Mouse (Mus musculus): Measurements from ENCODE around the gene Mslnl. TPM values are rescaled to one million over a fixed set of nuclear protein-coding genes. Genes with fewer than 3 reads are reported as not detected.
A peak's percentile ranks its signal among the peaks of the same experiment; 100 is the strongest.

Mslnl gene
- polyA plus RNA-seq, 1 experiment from 2014 or later: not detected

DNA sequence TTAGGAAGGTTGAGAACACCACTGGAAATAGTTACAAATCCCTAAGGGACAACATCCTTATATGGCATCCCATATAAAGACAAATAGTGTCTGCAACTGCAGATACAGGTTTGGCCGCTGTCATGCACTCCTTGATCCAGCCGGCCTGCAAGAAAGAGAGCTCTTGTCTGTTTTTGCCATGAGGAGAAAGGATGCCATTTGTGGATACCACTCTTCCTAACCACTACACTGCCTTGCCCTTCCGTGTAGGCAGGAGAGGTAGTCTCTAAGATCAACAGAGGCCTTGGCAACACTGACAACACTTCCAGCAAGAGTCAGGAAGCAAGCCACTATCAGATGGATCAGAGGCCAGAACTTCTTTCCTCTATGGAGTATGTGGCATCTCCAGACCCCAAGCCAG lies 50.4 kb downstream of the Mslnl start, which contains the start of gene Ccdc78:
TSS of gene Ccdc78 (plus strand) at position 301 of the 400 bp plus-strand sequence.
- Histone ChIP-seq H3K4me2 (peak within 1 kb of the TSS; percentile 87), H3K27ac (replicated peaks) (peak within 1 kb of the TSS; percentile 74), H3K9ac (peak within 1 kb of the TSS; percentile 68), H3K4me1 (replicated peaks) (peaks cover 28% of the 10 kb centered on the region), H3K27me3 (no peaks in the 10 kb centered on the region), H3K36me3 (replicated peaks) (peaks cover 30% of the 10 kb centered on the region), H3K4me3 (replicated peaks) (peak within 1 kb of the TSS; percentile 80), H3K9me3 (replicated peaks) (no peaks in the 10 kb centered on the region)
- WGBS (ENCODE audit: insufficient replicate concordance): 71% methylated on average over 3 of the region's 3 CpGs
- ATAC-seq (ENCODE audit: insufficient read depth): no peak

DNA sequence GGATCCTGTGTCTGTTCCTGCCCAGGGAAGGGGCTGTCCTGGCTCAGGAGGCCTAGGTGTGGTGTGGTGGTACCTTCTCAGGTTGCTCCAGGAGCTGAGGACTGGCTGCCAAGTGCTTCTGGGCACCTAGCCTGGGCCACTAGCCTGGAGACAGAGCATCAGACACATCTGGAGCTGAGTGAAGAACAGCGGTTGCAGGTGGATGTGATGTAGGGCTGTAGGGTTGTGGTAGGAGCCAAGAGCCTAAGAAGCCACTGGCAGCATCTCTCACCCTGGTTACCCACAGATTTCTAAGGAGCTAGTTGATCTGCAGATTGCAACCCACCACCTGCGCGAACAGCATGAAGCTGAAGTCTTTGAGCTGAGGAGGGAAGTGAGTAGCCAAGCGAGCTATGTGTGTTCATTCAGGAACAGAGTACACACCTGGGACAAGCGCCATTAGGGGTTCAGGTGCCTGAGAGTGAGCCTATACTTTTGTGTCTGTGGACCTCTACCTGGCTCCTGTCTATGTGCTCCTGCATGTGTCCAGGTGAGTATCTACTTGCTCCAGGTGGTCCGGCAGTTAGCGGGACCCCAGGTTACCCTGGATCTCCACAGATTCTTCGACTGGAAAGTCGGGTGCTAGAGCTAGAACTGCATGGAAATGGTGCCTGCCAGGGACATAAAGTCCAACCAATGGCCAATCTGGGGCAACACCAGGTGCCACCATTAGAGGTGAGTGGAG lies 51.1 kb downstream of the Mslnl start:
- Histone ChIP-seq H3K36me3 (replicated peaks) (peaks cover 24% of the 10 kb centered on the region), H3K4me1 (replicated peaks) (peaks cover 35% of the 10 kb centered on the region), H3K27ac (replicated peaks) (no peak overlapping the region), H3K4me2 (no peak overlapping the region), H3K9me3 (replicated peaks) (no peaks in the 10 kb centered on the region), H3K4me3 (replicated peaks) (no peak overlapping the region), H3K9ac (no peak overlapping the region), H3K27me3 (no peaks in the 10 kb centered on the region)
- WGBS (ENCODE audit: insufficient replicate concordance): 73% methylated on average over 9 of the region's 9 CpGs
- no peak for ATAC-seq (ENCODE audit: insufficient read depth)

DNA sequence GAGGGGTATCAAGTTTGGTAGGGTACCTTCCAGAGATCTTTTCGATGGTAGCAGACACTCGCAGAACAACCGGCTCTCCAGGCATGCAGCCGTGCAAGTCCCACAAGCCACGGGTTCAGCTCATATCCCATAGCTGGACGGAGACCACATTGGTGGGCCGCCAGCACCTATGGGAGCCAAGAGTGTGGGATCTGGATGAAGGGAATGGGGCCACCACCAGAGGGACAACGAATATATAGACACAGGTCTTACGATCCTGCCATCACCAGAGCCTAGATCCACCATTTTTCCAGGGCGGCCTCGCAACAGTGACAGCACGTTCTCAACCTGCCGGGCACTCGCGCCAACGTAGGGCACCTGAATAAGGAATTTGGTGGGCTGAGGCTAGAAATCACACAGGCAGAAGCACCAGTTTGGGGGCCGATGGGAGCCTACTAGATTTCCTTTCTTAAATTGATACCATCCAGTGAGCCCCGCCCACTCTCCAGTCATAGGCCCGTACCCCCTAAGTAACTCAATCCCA lies 55.5 kb downstream of the Mslnl start:
- H3K9me3 ChIP-seq (replicated peaks): no peaks in the 10 kb centered on the region
- H3K9ac ChIP-seq: peak overlapping the region; percentile 68
- ATAC-seq (ENCODE audit: insufficient read depth): no peak
- H3K4me1 ChIP-seq (replicated peaks): peaks cover 49% of the 10 kb centered on the region
- no peaks in the 10 kb centered on the region for H3K27me3 ChIP-seq
- H3K4me2 ChIP-seq: peak overlapping the region; percentile 95
- peak overlapping the region; percentile 84 for H3K4me3 ChIP-seq (replicated peaks)
- 33% methylated on average over 19 of the region's 19 CpGs for WGBS (ENCODE audit: insufficient replicate concordance)
- peak overlapping the region; percentile 89 for H3K27ac ChIP-seq (replicated peaks)
- peaks cover 13% of the 10 kb centered on the region for H3K36me3 ChIP-seq (replicated peaks)

DNA sequence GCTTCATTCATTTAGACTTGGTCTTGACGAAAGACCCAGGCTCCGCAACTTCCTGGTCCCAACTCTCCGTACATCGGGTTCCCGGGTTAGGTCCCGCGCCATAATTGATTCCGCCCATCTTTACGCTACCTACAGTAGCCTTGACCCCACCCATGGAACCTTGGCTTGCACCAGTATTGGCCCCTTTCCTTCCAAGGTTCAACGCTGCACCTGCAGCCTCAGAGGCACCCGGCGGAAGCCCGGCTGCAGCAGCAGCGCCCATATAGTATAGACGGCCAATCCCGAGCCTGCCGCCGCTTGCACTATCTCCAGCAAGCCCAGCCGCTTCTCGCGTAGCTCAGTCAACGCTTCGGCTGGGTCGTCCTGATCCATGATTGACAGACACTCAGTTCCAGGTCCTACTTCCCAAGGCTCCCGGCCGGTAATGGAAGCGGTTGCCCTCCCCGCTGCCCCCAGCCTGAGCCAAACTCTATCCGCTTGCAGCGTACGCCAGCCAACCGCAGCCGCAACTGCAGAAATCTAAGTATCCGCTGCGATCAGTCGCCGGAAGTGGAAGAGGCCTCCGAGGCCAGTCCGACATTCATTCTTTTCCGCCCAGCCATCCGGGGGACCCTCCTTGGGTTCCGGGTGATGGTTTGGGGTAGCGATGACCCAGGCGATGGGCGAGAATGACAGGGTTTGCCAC lies 56.1 kb downstream of the Mslnl start:
- under 1% methylated on average over 45 of the region's 45 CpGs for WGBS (ENCODE audit: insufficient replicate concordance)

DNA sequence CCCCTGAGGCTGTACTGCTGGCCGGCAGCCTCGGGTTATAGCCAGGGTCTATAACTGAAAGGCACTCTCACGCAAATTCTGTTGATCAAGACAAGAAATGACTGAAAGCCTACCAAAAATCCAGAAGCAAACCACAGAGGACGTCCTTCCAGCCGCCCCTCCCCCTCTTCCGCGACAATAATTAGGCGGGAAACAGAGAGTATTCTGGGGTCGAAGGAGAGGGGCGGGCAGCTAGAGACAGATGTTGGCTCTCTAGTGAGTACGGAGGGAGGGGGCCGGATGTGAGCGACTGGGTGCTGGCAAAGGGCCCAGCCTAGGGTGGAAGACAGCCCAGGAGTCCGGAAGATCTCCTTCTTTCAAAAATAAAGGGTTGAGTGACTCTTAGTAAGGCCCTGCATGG lies 56.8 kb downstream of the Mslnl start, which contains the start of gene Fam173a:
TSS of gene Fam173a (minus strand) at position 287 of the 400 bp plus-strand sequence.
- peak within 1 kb of the TSS; percentile 95 for H3K4me2 ChIP-seq
- H3K9ac ChIP-seq: peak within 1 kb of the TSS; percentile 68
- peaks cover 13% of the 10 kb centered on the region for H3K36me3 ChIP-seq (replicated peaks)
- under 1% methylated on average over 14 of the region's 14 CpGs for WGBS (ENCODE audit: insufficient replicate concordance)
- no peaks in the 10 kb centered on the region for H3K27me3 ChIP-seq
- peak; percentile 53 for ATAC-seq (ENCODE audit: insufficient read depth)
- peaks cover 61% of the 10 kb centered on the region for H3K4me1 ChIP-seq (replicated peaks)
- peak within 1 kb of the TSS; percentile 89 for H3K27ac ChIP-seq (replicated peaks)
- H3K9me3 ChIP-seq (replicated peaks): no peaks in the 10 kb centered on the region
- peak within 1 kb of the TSS; percentile 84 for H3K4me3 ChIP-seq (replicated peaks)

More for the DNA sequence above, 56.1 kb downstream of the Mslnl start:
- Histone ChIP-seq H3K36me3 (replicated peaks) (peaks cover 13% of the 10 kb centered on the region), H3K27ac (replicated peaks) (peak overlapping the region; percentile 89), H3K4me2 (peak overlapping the region; percentile 95), H3K4me1 (replicated peaks) (peaks cover 55% of the 10 kb centered on the region), H3K4me3 (replicated peaks) (peak overlapping the region; percentile 84), H3K27me3 (no peaks in the 10 kb centered on the region), H3K9me3 (replicated peaks) (no peaks in the 10 kb centered on the region), H3K9ac (peak overlapping the region; percentile 68)
- peak; percentile 71 for ATAC-seq (ENCODE audit: insufficient read depth)

DNA sequence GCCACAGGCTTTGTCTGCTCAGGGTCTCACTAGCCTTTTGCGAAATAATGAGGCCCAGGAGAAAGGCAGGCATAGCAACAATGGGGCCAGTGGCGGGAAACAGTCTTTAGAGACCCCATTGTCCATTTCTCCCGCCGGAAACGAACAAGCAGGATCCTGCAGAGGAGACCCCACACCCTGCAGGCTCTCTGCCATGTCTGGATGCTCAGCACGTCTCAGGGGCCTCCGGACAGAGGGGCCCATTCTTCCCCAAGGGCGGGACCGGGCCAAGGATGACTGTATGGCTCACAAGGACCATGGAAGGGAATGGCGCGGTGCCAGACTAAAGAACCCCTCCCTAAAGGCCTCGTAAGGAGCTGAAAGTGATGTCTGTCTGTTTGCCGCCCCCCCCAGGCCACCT lies 58.4 kb downstream of the Mslnl start:
- H3K36me3 ChIP-seq (replicated peaks): peaks cover 8% of the 10 kb centered on the region; the same call in 1 of the 2 replicates
- no peak overlapping the region for H3K9ac ChIP-seq
- H3K4me1 ChIP-seq (replicated peaks): peaks cover 62% of the 10 kb centered on the region
- no peak for ATAC-seq (ENCODE audit: insufficient read depth)
- H3K27me3 ChIP-seq: no peaks in the 10 kb centered on the region
- no peak overlapping the region for H3K4me3 ChIP-seq (replicated peaks)
- no peak overlapping the region for H3K4me2 ChIP-seq
- WGBS (ENCODE audit: insufficient replicate concordance): 77% methylated on average over 13 of the region's 13 CpGs
- H3K9me3 ChIP-seq (replicated peaks): no peaks in the 10 kb centered on the region
- H3K27ac ChIP-seq (replicated peaks): no peak overlapping the region

DNA sequence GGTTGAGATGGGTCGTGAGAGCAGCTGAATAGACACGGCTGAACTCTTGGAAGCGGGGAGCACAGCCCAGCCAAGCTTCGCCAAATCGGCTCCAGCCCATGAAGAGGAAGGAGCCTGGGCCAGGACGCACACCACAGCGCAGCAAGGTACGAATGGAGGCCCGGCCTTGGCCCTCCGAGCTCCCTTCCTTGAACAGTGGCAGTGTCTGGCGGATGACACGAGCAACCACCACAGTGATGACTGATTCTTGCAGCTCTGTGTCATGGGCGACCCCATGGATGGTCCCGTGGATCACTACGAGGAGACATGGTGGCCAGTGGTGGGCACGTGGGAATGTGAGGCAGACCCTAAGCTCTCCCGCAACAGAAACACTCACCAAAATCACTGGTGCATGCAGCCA lies 59.2 kb downstream of the Mslnl start:
- no peak overlapping the region for H3K9ac ChIP-seq
- 82% methylated on average over 17 of the region's 17 CpGs for WGBS (ENCODE audit: insufficient replicate concordance)
- H3K36me3 ChIP-seq (replicated peaks): no peaks in the 10 kb centered on the region; the same call in 1 of the 2 replicates
- peak overlapping the region; percentile 96; the same call in 1 of the 2 replicates for H3K4me2 ChIP-seq
- H3K27ac ChIP-seq (replicated peaks): no peak overlapping the region
- H3K9me3 ChIP-seq (replicated peaks): no peaks in the 10 kb centered on the region
- H3K4me1 ChIP-seq (replicated peaks): peaks cover 62% of the 10 kb centered on the region
- no peaks in the 10 kb centered on the region for H3K27me3 ChIP-seq
- no peak for ATAC-seq (ENCODE audit: insufficient read depth)
- H3K4me3 ChIP-seq (replicated peaks): no peak overlapping the region

DNA sequence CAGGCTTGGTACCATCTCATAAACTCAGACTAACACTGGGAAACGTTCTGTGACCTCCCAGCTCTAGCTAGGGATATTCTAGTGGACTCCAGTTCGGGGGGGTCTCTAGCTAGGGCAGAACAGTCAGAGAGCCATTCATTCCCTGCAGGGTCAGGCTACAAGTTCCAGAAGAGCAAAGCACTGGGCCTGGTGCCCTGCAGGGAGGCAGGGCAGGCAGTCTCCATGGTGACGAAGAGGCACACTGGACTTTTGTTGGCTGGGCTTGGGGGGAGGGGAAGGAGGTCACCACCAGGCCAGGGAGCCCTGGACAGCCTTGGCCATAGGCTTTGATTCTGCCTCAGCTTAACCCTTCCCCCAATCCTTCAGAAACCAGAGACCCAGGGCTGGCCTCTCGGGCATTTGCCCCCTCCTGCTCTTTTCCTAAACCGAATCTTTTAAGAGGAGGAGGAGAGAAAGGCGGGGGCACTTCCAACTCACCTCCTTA lies 59.8 kb downstream of the Mslnl start, which contains the start of gene AC134908.4:
TSS of gene AC134908.4 (minus strand) at position 51 of the 484 bp plus-strand sequence.
- Histone ChIP-seq H3K4me2 (peak within 1 kb of the TSS; percentile 96), H3K4me1 (replicated peaks) (peaks cover 58% of the 10 kb centered on the region), H3K4me3 (replicated peaks) (peak within 1 kb of the TSS; percentile 88), H3K27ac (replicated peaks) (0 out of 2 replicates have a peak within 1 kb of the TSS, but pooled peaks have one; percentile 33), H3K9me3 (replicated peaks) (no peaks in the 10 kb centered on the region), H3K9ac (peak within 1 kb of the TSS; percentile 70), H3K27me3 (no peaks in the 10 kb centered on the region), H3K36me3 (replicated peaks) (no peaks in the 10 kb centered on the region)
- 41% methylated on average over 6 of the region's 6 CpGs for WGBS (ENCODE audit: insufficient replicate concordance)
- no peak for ATAC-seq (ENCODE audit: insufficient read depth)

DNA sequence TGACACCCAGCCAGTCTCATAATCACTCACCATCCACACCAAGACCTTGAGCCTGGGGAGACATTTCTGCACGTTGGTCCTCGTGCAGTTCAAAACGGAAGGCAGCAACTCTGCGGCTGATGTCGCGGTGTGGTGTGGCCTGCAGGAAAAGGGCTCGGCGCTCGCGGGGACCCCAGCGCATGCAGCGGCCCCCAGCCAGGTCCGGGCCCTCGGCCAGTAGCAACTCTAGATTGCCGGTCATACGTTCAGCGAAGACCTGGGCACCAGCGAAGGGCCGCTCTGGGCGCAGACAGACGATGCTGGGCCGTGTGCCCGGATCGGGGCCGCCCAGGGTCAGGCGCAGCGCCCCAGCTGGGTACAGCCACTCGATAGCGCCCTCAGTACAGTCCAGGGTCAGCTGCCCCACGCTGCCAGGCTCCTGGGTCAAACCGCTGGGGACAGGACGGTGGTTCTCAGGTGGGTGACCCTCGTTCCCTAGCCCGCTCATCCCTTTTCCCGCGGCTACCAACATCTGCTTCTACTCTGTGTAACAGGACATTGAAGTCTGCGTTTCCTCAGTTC lies 60.4 kb downstream of the Mslnl start:
- Histone ChIP-seq H3K4me2 (peak overlapping the region; percentile 96), H3K27ac (replicated peaks) (0 out of 2 replicates have a peak overlapping the region, but pooled peaks have one; percentile 33), H3K4me1 (replicated peaks) (peaks cover 52% of the 10 kb centered on the region), H3K36me3 (replicated peaks) (no peaks in the 10 kb centered on the region), H3K9ac (peak overlapping the region; percentile 70), H3K27me3 (peaks cover 3% of the 10 kb centered on the region; the same call in 1 of the 2 replicates), H3K9me3 (replicated peaks) (no peaks in the 10 kb centered on the region), H3K4me3 (replicated peaks) (peak overlapping the region; percentile 88)
- ATAC-seq (ENCODE audit: insufficient read depth): 0 out of 2 replicates have a peak, but pooled peaks have one; percentile 6
- under 1% methylated on average over 37 of the region's 37 CpGs for WGBS (ENCODE audit: insufficient replicate concordance)

DNA sequence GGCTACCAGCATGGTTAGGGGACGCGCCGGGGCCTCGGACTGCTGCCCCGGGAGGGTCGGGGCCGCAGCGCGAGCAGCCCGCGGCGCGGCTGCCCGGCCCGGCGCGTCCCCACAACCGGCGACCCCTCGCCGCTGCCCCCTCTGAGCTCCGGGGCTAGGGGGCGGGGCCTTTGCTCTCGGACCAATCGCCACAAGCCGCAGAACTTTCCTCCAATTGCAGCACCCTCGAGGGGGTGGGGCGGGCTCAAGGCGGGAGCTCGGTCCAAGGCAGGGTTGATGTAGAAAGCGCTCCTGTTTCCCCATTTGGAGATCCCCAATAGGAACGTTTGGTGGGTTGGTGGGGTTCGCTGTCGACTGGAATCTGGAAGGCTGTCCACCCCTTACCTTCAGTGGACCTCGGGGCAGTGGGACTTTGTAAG lies 61.1 kb downstream of the Mslnl start, which contains the start of gene Metrn:
TSS of gene Metrn (minus strand) at position 186 of the 419 bp plus-strand sequence.
- Histone ChIP-seq H3K4me3 (replicated peaks) (peak within 1 kb of the TSS; percentile 88), H3K9ac (peak within 1 kb of the TSS; percentile 70), H3K9me3 (replicated peaks) (no peaks in the 10 kb centered on the region), H3K4me2 (peak within 1 kb of the TSS; percentile 96), H3K27me3 (peaks cover 9% of the 10 kb centered on the region), H3K36me3 (replicated peaks) (no peaks in the 10 kb centered on the region), H3K4me1 (replicated peaks) (peaks cover 45% of the 10 kb centered on the region), H3K27ac (replicated peaks) (peak within 1 kb of the TSS; percentile 33; the same call in 1 of the 2 replicates)
- WGBS (ENCODE audit: insufficient replicate concordance): under 1% methylated on average over 35 of the region's 35 CpGs
- ATAC-seq (ENCODE audit: insufficient read depth): peak; percentile 76

Measured in liver, embryonic 15.5 days (tissue).